Mouse (Mus musculus): ENCODE results near the gene Nmnat2. TPM values are rescaled to one million over a fixed set of nuclear protein-coding genes. Genes with fewer than 3 reads are reported as not detected.

The Nmnat2 gene
- polyA plus RNA-seq, 1 experiment from 2014 or later: 1.3 TPM

GRCm38 (mm10) chr1:153140747-153141228 is 186.0 kb downstream of the Nmnat2 start:
- 12% methylated on average over 8 of the region's 8 CpGs for WGBS
- H3K4me2 ChIP-seq (replicated peaks; ENCODE audit: low read depth): 0 out of 2 replicates have a peak overlapping the region, but pooled peaks have one; percentile 8
- DNase-seq (ENCODE audit: low spot score) (peak; percentile 47), ATAC-seq (ENCODE audit: low FRiP score, low TSS enrichment) (peak; percentile 74)
- H3K27me3 ChIP-seq (ENCODE audit: control insufficient read depth, insufficient read depth, low read length): no peaks in the 10 kb centered on the region
- no peak overlapping the region for H3K9ac ChIP-seq (ENCODE audit: low read length)
- H3K27ac ChIP-seq (replicated peaks): peak overlapping the region; percentile 61; the same call in 1 of the 2 replicates
- no peaks in the 10 kb centered on the region for H3K4me1 ChIP-seq (replicated peaks; ENCODE audit: control insufficient read depth, insufficient read depth)
- TF ChIP-seq EP300 (optimal IDR thresholded peaks at IDR 0.05) (no peak), CTCF (IDR thresholded peaks at IDR 0.05; ENCODE audit: low read depth) (no peak)
- H3K9me3 ChIP-seq (ENCODE audit: control insufficient read depth, low read length): no peaks in the 10 kb centered on the region
- no peak overlapping the region for H3K4me3 ChIP-seq (ENCODE audit: low read depth, low read length)
- H3K36me3 ChIP-seq (ENCODE audit: control insufficient read depth, insufficient read depth, low read length): no peaks in the 10 kb centered on the region

GRCm38 (mm10) chr1:153144021-153144420 is 189.2 kb downstream of the Nmnat2 start:
- Histone ChIP-seq H3K9me3 (ENCODE audit: control insufficient read depth, low read length) (no peaks in the 10 kb centered on the region), H3K4me2 (replicated peaks; ENCODE audit: low read depth) (no peak overlapping the region), H3K27ac (replicated peaks) (no peak overlapping the region), H3K36me3 (ENCODE audit: control insufficient read depth, insufficient read depth, low read length) (no peaks in the 10 kb centered on the region; the same call in 1 of the 2 replicates), H3K9ac (ENCODE audit: low read length) (no peak overlapping the region), H3K4me3 (ENCODE audit: low read depth, low read length) (no peak overlapping the region), H3K27me3 (ENCODE audit: control insufficient read depth, insufficient read depth, low read length) (no peaks in the 10 kb centered on the region), H3K4me1 (replicated peaks; ENCODE audit: control insufficient read depth, insufficient read depth) (no peaks in the 10 kb centered on the region)
- WGBS: 78% methylated on average over 11 of the region's 11 CpGs
- ATAC-seq (ENCODE audit: low FRiP score, low TSS enrichment) (no peak), DNase-seq (ENCODE audit: low spot score) (no peak)
- TF ChIP-seq EP300 (optimal IDR thresholded peaks at IDR 0.05): no peak
- TF ChIP-seq CTCF (IDR thresholded peaks at IDR 0.05; ENCODE audit: low read depth): no peak

GRCm38 (mm10) chr1:153145791-153146190 is 191.0 kb downstream of the Nmnat2 start:
- Histone ChIP-seq H3K36me3 (ENCODE audit: control insufficient read depth, insufficient read depth, low read length) (no peaks in the 10 kb centered on the region; the same call in 1 of the 2 replicates), H3K4me2 (replicated peaks; ENCODE audit: low read depth) (no peak overlapping the region), H3K9ac (ENCODE audit: low read length) (no peak overlapping the region), H3K27me3 (ENCODE audit: control insufficient read depth, insufficient read depth, low read length) (no peaks in the 10 kb centered on the region), H3K4me3 (ENCODE audit: low read depth, low read length) (no peak overlapping the region), H3K4me1 (replicated peaks; ENCODE audit: control insufficient read depth, insufficient read depth) (no peaks in the 10 kb centered on the region), H3K9me3 (ENCODE audit: control insufficient read depth, low read length) (no peaks in the 10 kb centered on the region), H3K27ac (replicated peaks) (no peak overlapping the region)
- TF ChIP-seq EP300 (optimal IDR thresholded peaks at IDR 0.05) (no peak), CTCF (IDR thresholded peaks at IDR 0.05; ENCODE audit: low read depth) (no peak)
- DNase-seq (ENCODE audit: low spot score) (no peak), ATAC-seq (ENCODE audit: low FRiP score, low TSS enrichment) (no peak)
- WGBS: 52% methylated on average over 5 of the region's 5 CpGs

GRCm38 (mm10) chr1:153152594-153152993 is 197.8 kb downstream of the Nmnat2 start:
- Histone ChIP-seq H3K4me2 (replicated peaks; ENCODE audit: low read depth) (no peak overlapping the region), H3K4me3 (ENCODE audit: low read depth, low read length) (no peak overlapping the region), H3K9me3 (ENCODE audit: control insufficient read depth, low read length) (no peaks in the 10 kb centered on the region), H3K27me3 (ENCODE audit: control insufficient read depth, insufficient read depth, low read length) (no peaks in the 10 kb centered on the region), H3K36me3 (ENCODE audit: control insufficient read depth, insufficient read depth, low read length) (no peaks in the 10 kb centered on the region; the same call in 1 of the 2 replicates), H3K9ac (ENCODE audit: low read length) (no peak overlapping the region), H3K4me1 (replicated peaks; ENCODE audit: control insufficient read depth, insufficient read depth) (0 out of 2 replicates have a peak, but pooled peaks cover 2% of the 10 kb centered on the region), H3K27ac (replicated peaks) (no peak overlapping the region)
- WGBS: 60% methylated on average over 7 of the region's 7 CpGs
- no peak for TF ChIP-seq EP300 (optimal IDR thresholded peaks at IDR 0.05)
- TF ChIP-seq CTCF (IDR thresholded peaks at IDR 0.05; ENCODE audit: low read depth): no peak
- DNase-seq (ENCODE audit: low spot score) (no peak), ATAC-seq (ENCODE audit: low FRiP score, low TSS enrichment) (no peak)

GRCm38 (mm10) chr1:153153619-153154137 is 198.9 kb downstream of the Nmnat2 start:
- Histone ChIP-seq H3K9ac (ENCODE audit: low read length) (no peak overlapping the region), H3K4me2 (replicated peaks; ENCODE audit: low read depth) (no peak overlapping the region), H3K4me1 (replicated peaks; ENCODE audit: control insufficient read depth, insufficient read depth) (0 out of 2 replicates have a peak, but pooled peaks cover 2% of the 10 kb centered on the region), H3K4me3 (ENCODE audit: low read depth, low read length) (no peak overlapping the region), H3K27me3 (ENCODE audit: control insufficient read depth, insufficient read depth, low read length) (no peaks in the 10 kb centered on the region), H3K36me3 (ENCODE audit: control insufficient read depth, insufficient read depth, low read length) (no peaks in the 10 kb centered on the region; the same call in 1 of the 2 replicates), H3K27ac (replicated peaks) (no peak overlapping the region), H3K9me3 (ENCODE audit: control insufficient read depth, low read length) (no peaks in the 10 kb centered on the region)
- 60% methylated on average over 10 of the region's 10 CpGs for WGBS
- DNase-seq (ENCODE audit: low spot score) (peak; percentile 50), ATAC-seq (ENCODE audit: low FRiP score, low TSS enrichment) (peak; percentile 48)
- TF ChIP-seq EP300 (optimal IDR thresholded peaks at IDR 0.05) (no peak), CTCF (IDR thresholded peaks at IDR 0.05; ENCODE audit: low read depth) (no peak)

- WGBS: 49% methylated on average over 8 of the region's 8 CpGs
- Histone ChIP-seq H3K27me3 (ENCODE audit: control insufficient read depth, insufficient read depth, low read length) (no peaks in the 10 kb centered on the region), H3K27ac (replicated peaks) (no peak overlapping the region)
Measured at GRCm38 (mm10) chr1:153155364-153155763, 200.6 kb downstream of the Nmnat2 start.

More at GRCm38 (mm10) chr1:153155364-153155763, 200.6 kb downstream of the Nmnat2 start:
- Histone ChIP-seq H3K9ac (ENCODE audit: low read length) (no peak overlapping the region), H3K4me2 (replicated peaks; ENCODE audit: low read depth) (no peak overlapping the region), H3K36me3 (ENCODE audit: control insufficient read depth, insufficient read depth, low read length) (no peaks in the 10 kb centered on the region), H3K4me3 (ENCODE audit: low read depth, low read length) (no peak overlapping the region), H3K4me1 (replicated peaks; ENCODE audit: control insufficient read depth, insufficient read depth) (0 out of 2 replicates have a peak, but pooled peaks cover 2% of the 10 kb centered on the region), H3K9me3 (ENCODE audit: control insufficient read depth, low read length) (no peaks in the 10 kb centered on the region)
- TF ChIP-seq EP300 (optimal IDR thresholded peaks at IDR 0.05) (no peak), CTCF (IDR thresholded peaks at IDR 0.05; ENCODE audit: low read depth) (no peak)
- ATAC-seq (ENCODE audit: low FRiP score, low TSS enrichment) (no peak), DNase-seq (ENCODE audit: low spot score) (no peak)

All from stomach, postnatal 0 days (tissue).